Mouse (Mus musculus) heart, embryonic 16.5 days (tissue): ENCODE measurements around the gene Ap1b1. TPM values are rescaled to one million over a fixed set of nuclear protein-coding genes. Genes with fewer than 3 reads are reported as not detected.

Experiments
- ATAC-seq: fragments of 200-750 bp; cut with Nextera tagmentation; replicated peaks from 2 replicates; pipeline ENCODE4 v1.8.0; 2017; ENCODE audit warnings: moderate number of reproducible peaks; ENCODE audit not compliant: insufficient read depth, low FRiP score; ENCODE audit errors: extremely low read depth
- H3K27ac ChIP-seq: fragments of 300-500 bp; sonication (generic); 2 replicates; pipeline ENCODE4 v1.5.1; 2014; ENCODE audit warnings: mild to moderate bottlenecking, low read length, control low read depth, moderate library complexity
- H3K27me3 ChIP-seq: fragments of 300-500 bp; sonication (generic); 2 replicates; pipeline ENCODE4 v1.6.1; 2014; ENCODE audit warnings: low read length, mixed read lengths; ENCODE audit not compliant: control insufficient read depth, insufficient read depth
- H3K36me3 ChIP-seq: fragments of 300-500 bp; sonication (generic); 2 replicates; pipeline ENCODE4 v1.6.1; 2014; ENCODE audit not compliant: control insufficient read depth, insufficient read depth
- H3K4me1 ChIP-seq: fragments of 300-500 bp; sonication (generic); 2 replicates; pipeline ENCODE4 v1.6.1; 2014; ENCODE audit warnings: low read length, mixed read lengths; ENCODE audit not compliant: control insufficient read depth, insufficient read depth
- H3K4me2 ChIP-seq: fragments of 300-500 bp; sonication (generic); 2 replicates; pipeline ENCODE4 v1.6.1; 2014; ENCODE audit warnings: low read depth, mild to moderate bottlenecking, control low read depth, low read length
- H3K4me3 ChIP-seq: fragments of 300-500 bp; sonication (generic); 2 replicates; pipeline ENCODE4 v1.5.1; 2014; ENCODE audit warnings: mild to moderate bottlenecking, control low read depth, low read length
- H3K9ac ChIP-seq: fragments of 300-500 bp; sonication (generic); 2 replicates; pipeline ENCODE4 v1.6.1; 2014; ENCODE audit warnings: low read length, control low read depth
- H3K9me3 ChIP-seq: fragments of 300-500 bp; sonication (generic); replicated peaks from 2 replicates; pipeline ENCODE4 v1.6.1; 2016; ENCODE audit warnings: low read length; ENCODE audit not compliant: control insufficient read depth
- WGBS: fragments of 180-500 bp; shearing (Covaris S2); extraction: QIAGEN DNeasy Blood & Tissue Kit; methylation state at CpG from one replicate; pipeline ENCODE4 v1.1.7; 2014; 5-methylcytosine and 5-hydroxymethylcytosine counted together
- polyA plus RNA-seq: library from polyadenylated mRNA; unstranded; fragments of >200 nt; fragmentation: Nextera tagmentation; extraction: Ambion mirVana; gene quantifications from 2 replicates; pipeline ENCODE4 v1.2.1, GENCODE M21; 2015

The Ap1b1 gene
- polyA plus RNA-seq, 1 experiment from 2014 or later = 45.1 TPM

DNA sequence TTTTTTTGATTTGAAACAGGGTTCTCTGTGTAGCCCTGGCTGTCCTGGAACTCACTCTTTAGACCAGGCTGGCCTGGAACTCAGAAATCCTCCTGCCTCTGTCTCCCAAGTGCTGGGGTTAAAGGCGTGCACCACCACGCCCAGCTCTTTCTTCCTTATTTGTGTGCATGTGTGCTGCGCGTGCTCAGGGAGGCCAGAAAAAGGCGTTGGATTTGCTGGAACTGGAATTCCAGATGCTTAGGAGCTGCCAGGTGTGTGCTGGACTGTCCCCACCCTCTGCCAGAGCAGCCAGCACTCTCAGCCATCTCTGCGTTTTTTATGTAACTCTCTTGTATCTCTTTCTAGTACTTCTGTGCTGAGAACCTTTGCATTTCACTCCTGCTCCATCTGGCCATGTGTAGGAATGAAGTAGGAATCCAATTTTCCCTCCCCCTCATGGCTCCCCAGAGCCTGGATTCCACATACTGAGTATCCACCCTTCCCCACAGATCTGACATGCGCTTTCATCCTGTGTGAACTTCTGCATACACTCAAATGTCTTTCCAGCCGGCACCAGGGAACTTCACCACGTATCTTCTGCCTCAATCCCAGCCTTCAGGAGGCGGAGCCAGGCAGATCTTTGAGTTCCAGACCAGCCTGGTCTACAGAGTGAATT, 65.7 kb downstream of the Ap1b1 start:
- no peaks in the 10 kb centered on the region for H3K36me3 ChIP-seq
- no peak for ATAC-seq
- no peak overlapping the region for H3K9ac ChIP-seq
- peaks cover 2% of the 10 kb centered on the region; the same call in 1 of the 2 replicates for H3K4me1 ChIP-seq
- no peaks in the 10 kb centered on the region for H3K9me3 ChIP-seq
- no peak overlapping the region for H3K4me2 ChIP-seq
- H3K4me3 ChIP-seq = no peak overlapping the region
- no peak overlapping the region for H3K27ac ChIP-seq
- peaks cover 18% of the 10 kb centered on the region for H3K27me3 ChIP-seq
- WGBS = 65% methylated on average over 10 of the region's 10 CpGs

GRCm38 (mm10) chr11:5054151-5054550, 67.5 kb downstream of the Ap1b1 start:
- H3K4me2 ChIP-seq = no peak overlapping the region
- H3K9me3 ChIP-seq = no peaks in the 10 kb centered on the region
- no peak overlapping the region for H3K27ac ChIP-seq
- 84% methylated on average over 14 of the region's 14 CpGs for WGBS
- H3K36me3 ChIP-seq = no peaks in the 10 kb centered on the region
- no peak overlapping the region for H3K4me3 ChIP-seq
- peaks cover 30% of the 10 kb centered on the region for H3K27me3 ChIP-seq
- H3K4me1 ChIP-seq = peaks cover 7% of the 10 kb centered on the region; the same call in 1 of the 2 replicates
- no peak overlapping the region for H3K9ac ChIP-seq
- ATAC-seq = no peak

DNA sequence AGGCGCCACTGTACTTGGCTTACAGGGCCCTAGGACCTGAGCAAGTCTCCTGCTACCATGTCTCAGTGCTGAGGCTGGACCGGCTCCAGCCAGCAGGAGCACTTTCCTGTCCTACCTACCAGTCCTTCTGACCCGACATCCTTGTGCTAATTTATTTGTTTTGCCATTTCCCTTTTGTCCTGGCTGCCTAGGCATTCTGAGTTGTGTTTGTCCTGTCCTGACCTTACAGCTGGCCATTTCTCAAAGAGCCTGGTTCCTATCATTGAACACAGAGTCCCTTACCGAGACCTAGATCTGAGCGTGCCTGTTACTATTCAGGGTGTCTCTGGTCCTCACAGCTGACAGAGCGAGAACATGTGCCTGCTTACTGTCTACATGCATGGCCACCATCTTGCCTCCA, 68.2 kb downstream of the Ap1b1 start:
- Histone ChIP-seq H3K27ac (no peak overlapping the region), H3K9ac (no peak overlapping the region), H3K4me1 (peaks cover 13% of the 10 kb centered on the region), H3K36me3 (no peaks in the 10 kb centered on the region), H3K27me3 (peaks cover 37% of the 10 kb centered on the region), H3K4me3 (no peak overlapping the region), H3K4me2 (no peak overlapping the region), H3K9me3 (no peaks in the 10 kb centered on the region)
- 59% methylated on average over 6 of the region's 6 CpGs for WGBS
- no peak for ATAC-seq

GRCm38 (mm10) chr11:5055945-5056938, 69.6 kb downstream of the Ap1b1 start:
- WGBS = 66% methylated on average over 23 of the region's 23 CpGs
- H3K4me1 ChIP-seq = peaks cover 17% of the 10 kb centered on the region
- peak overlapping the region; percentile 11; the same call in 1 of the 2 replicates for H3K9ac ChIP-seq
- no peaks in the 10 kb centered on the region for H3K36me3 ChIP-seq
- no peak for ATAC-seq
- H3K4me2 ChIP-seq = no peak overlapping the region
- peaks cover 51% of the 10 kb centered on the region for H3K27me3 ChIP-seq
- H3K9me3 ChIP-seq = no peaks in the 10 kb centered on the region
- H3K27ac ChIP-seq = no peak overlapping the region
- no peak overlapping the region for H3K4me3 ChIP-seq

GRCm38 (mm10) chr11:5057064-5057463, 70.4 kb downstream of the Ap1b1 start:
- no peak overlapping the region for H3K27ac ChIP-seq
- no peak overlapping the region for H3K4me3 ChIP-seq
- H3K9me3 ChIP-seq = no peaks in the 10 kb centered on the region
- 73% methylated on average over 8 of the region's 8 CpGs for WGBS
- peaks cover 53% of the 10 kb centered on the region for H3K27me3 ChIP-seq
- H3K36me3 ChIP-seq = no peaks in the 10 kb centered on the region
- no peak overlapping the region for H3K9ac ChIP-seq
- H3K4me1 ChIP-seq = peaks cover 25% of the 10 kb centered on the region
- ATAC-seq = no peak
- no peak overlapping the region for H3K4me2 ChIP-seq

- H3K9me3 ChIP-seq = no peaks in the 10 kb centered on the region
- H3K36me3 ChIP-seq = no peaks in the 10 kb centered on the region
- peak overlapping the region; percentile 72 for H3K9ac ChIP-seq
- no peak overlapping the region for H3K27ac ChIP-seq
- H3K4me2 ChIP-seq = peak overlapping the region; percentile 99
- peaks cover 55% of the 10 kb centered on the region for H3K27me3 ChIP-seq
- ATAC-seq = no peak
- 29% methylated on average over 8 of the region's 8 CpGs for WGBS
- H3K4me3 ChIP-seq = peak overlapping the region; percentile 67
- peaks cover 29% of the 10 kb centered on the region for H3K4me1 ChIP-seq
Measured at GRCm38 (mm10) chr11:5057541-5057855, 70.9 kb downstream of the Ap1b1 start.

DNA sequence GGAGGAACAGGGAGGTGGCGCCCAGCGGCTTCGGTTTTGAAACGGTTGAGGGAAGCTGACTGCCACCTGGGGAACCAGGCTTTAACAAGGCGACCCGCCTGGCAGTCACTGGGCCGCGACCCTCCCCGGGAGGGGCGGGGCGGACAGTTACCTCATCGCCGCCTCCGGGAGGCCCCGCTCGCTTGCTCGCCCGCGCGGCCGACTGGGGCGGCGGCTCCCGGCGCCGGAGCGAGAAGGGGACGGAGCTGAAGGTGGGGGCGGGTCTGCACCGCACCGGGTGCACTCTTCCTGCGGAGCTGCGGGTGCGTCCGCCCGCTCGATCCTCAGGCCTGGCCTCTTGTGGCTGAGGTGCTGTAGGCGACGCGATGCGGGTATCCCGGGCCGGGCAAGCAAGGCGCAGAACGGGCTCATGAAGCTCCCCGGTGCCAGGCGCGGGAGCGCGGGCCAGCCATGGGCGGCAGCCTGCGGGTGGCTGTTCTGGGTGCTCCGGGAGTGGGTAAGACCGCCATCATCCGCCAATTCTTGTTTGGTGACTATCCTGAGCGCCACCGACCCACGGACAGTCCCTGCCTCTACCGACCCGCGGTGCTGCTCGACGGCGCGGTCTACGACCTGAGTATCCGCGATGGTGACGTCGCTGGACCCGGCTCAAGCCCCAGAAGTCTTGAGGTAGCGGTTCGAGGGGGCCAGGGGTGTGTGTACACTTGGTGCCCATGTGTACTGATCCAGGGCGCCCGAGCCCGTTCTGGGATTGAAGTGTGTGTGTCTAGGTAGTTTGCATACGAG, 71.4 kb downstream of the Ap1b1 start, which contains the start of gene Rasl10a:
Gene Rasl10a (plus strand): TSS at position 273 of the 786 bp plus-strand sequence.
- Histone ChIP-seq H3K4me1 (peaks cover 34% of the 10 kb centered on the region), H3K9me3 (no peaks in the 10 kb centered on the region), H3K27ac (no peak within 1 kb of the TSS), H3K9ac (peak within 1 kb of the TSS; percentile 72), H3K4me3 (peak within 1 kb of the TSS; percentile 67), H3K27me3 (peaks cover 59% of the 10 kb centered on the region), H3K4me2 (peak within 1 kb of the TSS; percentile 99), H3K36me3 (no peaks in the 10 kb centered on the region)
- 0 out of 2 replicates have a peak, but pooled peaks have one; percentile 2 for ATAC-seq
- 2% methylated on average over 76 of the region's 77 CpGs for WGBS

- H3K4me3 ChIP-seq = no peak overlapping the region
- 31% methylated on average over 9 of the region's 9 CpGs for WGBS
- no peaks in the 10 kb centered on the region for H3K36me3 ChIP-seq
- no peak for ATAC-seq
- H3K9me3 ChIP-seq = no peaks in the 10 kb centered on the region
- H3K4me1 ChIP-seq = peaks cover 39% of the 10 kb centered on the region
- H3K27ac ChIP-seq = no peak overlapping the region
- no peak overlapping the region for H3K9ac ChIP-seq
- no peak overlapping the region for H3K4me2 ChIP-seq
- H3K27me3 ChIP-seq = peaks cover 59% of the 10 kb centered on the region
Measured at GRCm38 (mm10) chr11:5058783-5059182, 72.2 kb downstream of the Ap1b1 start.
